Mouse (Mus musculus) CH12.LX (cell line): Measurements from ENCODE around the gene Tcte3.
"Not testable (repeated sequence)": the region's sequence is repeated elsewhere in the genome, so short reads cannot be mapped to it uniquely, and the experiment has no call there.

Experiments used
- CTCF ChIP-seq, 2 experiments: IDR thresholded peaks in 1 of 2; conservative IDR thresholded peaks in 1 of 2; 2 replicates each; pipeline ENCODE4 v1.5.1; 2011 to 2012; ENCODE audit warnings: low read depth in 2 of 2, low read length in 2 of 2, improper control_type of control experiment in 1 of 2, inconsistent platforms in 1 of 2, mild to moderate bottlenecking in 1 of 2, moderate library complexity in 1 of 2
- ELF1 ChIP-seq: IDR thresholded peaks from 2 replicates; pipeline ENCODE4 v1.6.1; 2014; ENCODE audit warnings: low read depth, mild to moderate bottlenecking, inconsistent platforms, low read length, improper control_type of control experiment
- EP300 ChIP-seq: IDR thresholded peaks from 2 replicates; pipeline ENCODE4 v1.6.1; 2011; ENCODE audit warnings: low read length, improper control_type of control experiment
- ETS1 ChIP-seq: conservative IDR thresholded peaks from 2 replicates; pipeline ENCODE4 v1.6.1; 2012; ENCODE audit warnings: low read depth, mild to moderate bottlenecking, inconsistent platforms, low read length, improper control_type of control experiment, moderate library complexity
- HCFC1 ChIP-seq: IDR thresholded peaks from 2 replicates; pipeline ENCODE4 v1.6.1; 2012; ENCODE audit warnings: low read depth, mild to moderate bottlenecking, inconsistent platforms, low read length, improper control_type of control experiment
- MXI1 ChIP-seq: IDR thresholded peaks from 2 replicates; pipeline ENCODE4 v1.6.1; 2011; ENCODE audit warnings: mild to moderate bottlenecking, low read depth, low read length, improper control_type of control experiment
- POLR2A ChIP-seq: IDR thresholded peaks from 2 replicates; pipeline ENCODE4 v1.6.1; 2011; ENCODE audit warnings: low read depth, mild to moderate bottlenecking, improper control_type of control experiment, low read length
- POLR2AphosphoS2 ChIP-seq: IDR thresholded peaks from 2 replicates; pipeline ENCODE4 v1.6.1; 2011; ENCODE audit warnings: low read depth, low read length, improper control_type of control experiment
- ZC3H11A ChIP-seq: IDR thresholded peaks from 2 replicates; pipeline ENCODE4 v1.6.1; 2012; ENCODE audit warnings: low read depth, mild to moderate bottlenecking, inconsistent platforms, low read length, improper control_type of control experiment
- ZMIZ1 ChIP-seq: IDR thresholded peaks from 2 replicates; pipeline ENCODE4 v1.6.1; 2012; ENCODE audit warnings: low read depth, mild to moderate bottlenecking, inconsistent platforms, low read length, improper control_type of control experiment
- ZNF384 ChIP-seq: IDR thresholded peaks from 2 replicates; pipeline ENCODE4 v1.6.1; 2012; ENCODE audit warnings: low read depth, low read length, improper control_type of control experiment, inconsistent platforms

DNA sequence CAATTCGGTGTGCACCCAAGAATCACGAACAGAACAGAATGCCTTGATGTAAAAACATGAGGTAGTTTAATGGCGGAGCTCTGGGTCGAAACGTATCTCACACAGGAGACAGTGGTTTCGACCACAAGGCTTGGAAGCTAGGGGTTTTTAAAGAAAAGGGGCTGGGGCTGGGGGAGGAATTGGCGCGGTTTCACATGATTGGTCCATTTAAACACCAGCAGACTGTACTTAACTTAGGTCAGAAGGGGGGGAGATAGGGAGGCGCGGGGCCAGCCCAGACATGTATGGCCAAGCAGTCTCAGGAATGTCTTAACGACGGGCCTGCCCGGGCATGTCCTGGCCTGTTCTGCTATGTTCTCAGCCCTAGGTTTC is 12.5 kb upstream of the Tcte3 start:
- TF ChIP-seq POLR2AphosphoS2; ZMIZ1; ZNF384; POLR2A; CTCF (conservative IDR thresholded peaks at IDR 0.05 in 1 of 2, IDR thresholded peaks at IDR 0.05 in 1 of 2; ENCODE audit: low read depth in 2 of 2, low read length in 2 of 2); ETS1; ZC3H11A; HCFC1; MXI1; EP300; ELF1: not testable (repeated sequence)
